8 mouse cellular contexts compared by ENCODE assay signal in the genomic region with DNA sequence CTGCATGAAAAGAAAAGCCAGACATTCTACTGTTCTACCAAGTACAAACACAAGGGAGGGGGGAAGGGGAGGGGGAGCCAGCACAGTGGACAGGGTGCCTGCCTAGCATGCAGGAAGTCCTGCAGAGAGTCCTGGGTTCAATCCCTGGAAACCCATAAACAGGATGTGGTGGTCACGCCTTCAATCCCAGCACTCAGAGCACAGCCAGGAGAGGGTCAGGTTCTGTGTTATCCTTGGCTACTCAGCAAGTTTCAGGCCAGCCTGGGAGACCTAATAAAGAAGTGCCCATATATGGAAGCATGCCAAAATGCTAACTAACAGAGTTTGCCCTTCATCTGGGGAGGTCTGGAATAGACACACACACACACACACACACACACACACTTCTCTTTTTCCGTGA. TPM values are rescaled to one million over a fixed set of nuclear protein-coding genes. Genes with fewer than 3 reads are reported as not detected.
DNase-seq lines count a peak whose midpoint lies in the region; ATAC-seq and TF ChIP-seq lines count a peak whose summit lies in the region.

No protein-coding gene starts in this region.

- 0 out of 2 replicates have a peak, but pooled peaks have one; percentile 22 for ATAC-seq in heart, embryonic 13.5 days (ENCODE audit: extremely low read depth, insufficient number of reproducible peaks, low FRiP score, low TSS enrichment)

- H3K27me3 ChIP-seq in heart, embryonic 13.5 days (replicated peaks), result no peaks in the 10 kb centered on the region

- H3K4me1 ChIP-seq in bone marrow, adult 2 months (ENCODE audit: control insufficient read depth, insufficient read depth, low read length), result peaks cover 24% of the 10 kb centered on the region
- H3K4me1 ChIP-seq in heart, embryonic 13.5 days, result peaks cover 97% of the 10 kb centered on the region

- TF ChIP-seq POLR2A in bone marrow, adult 2 months (IDR thresholded peaks at IDR 0.05; ENCODE audit: borderline replicate concordance, control insufficient read depth, low read depth, low read length), result no peak

- 8% methylated on average over 2 of the region's 2 CpGs for WGBS in bone marrow, adult 2 months
- 20% methylated on average over 2 of the region's 2 CpGs for WGBS in heart, embryonic 13.5 days

- H3K4me3 ChIP-seq in bone marrow, adult 2 months (replicated peaks; ENCODE audit: control insufficient read depth, low read depth, low read length), result no peak overlapping the region
- no peak overlapping the region for H3K4me3 ChIP-seq in heart, embryonic 13.5 days

- H3K9ac ChIP-seq in heart, embryonic 13.5 days, result peak overlapping the region; percentile 71

- intact Hi-C loops in left cerebral cortex, postnatal 36 days (cut with DNase I), result loop anchor here (5.0 kb wide), 1 partner anchor 43 kb away; no protein-coding TSS in a partner anchor

- no peaks in the 10 kb centered on the region for H3K9me3 ChIP-seq in heart, embryonic 13.5 days

- no peak for TF ChIP-seq CTCF in bone marrow, adult 2 months (IDR thresholded peaks at IDR 0.05; ENCODE audit: control insufficient read depth, insufficient read depth, low read length)

- H3K27ac ChIP-seq in bone marrow, adult 2 months (ENCODE audit: control insufficient read depth, insufficient read depth, low read depth, low read length, poor library complexity), result peak overlapping the region; percentile 58; the same call in 1 of the 2 replicates
- peak overlapping the region; percentile 99 for H3K27ac ChIP-seq in heart, embryonic 13.5 days (replicated peaks)

- H3K4me2 ChIP-seq in heart, embryonic 13.5 days, result peak overlapping the region; percentile 62

- peak; percentile 94 for DNase-seq in 416B (ENCODE audit: low read depth)
- DNase-seq in kidney, postnatal 25 days, result peak; percentile 60 to 81
- DNase-seq in naive thymus-derived CD4-positive, alpha-beta T cell, adult 2 months (ENCODE audit: low read depth), result peak; percentile 49
- DNase-seq in left cerebral cortex, postnatal 36 days (ENCODE audit: low spot score in 2 of 2), result no peak
- no peak for DNase-seq in urinary bladder, adult 18-20 months (ENCODE audit: low spot score in 2 of 2)
- no peak for DNase-seq in cerebellum, postnatal 4 days (ENCODE audit: low spot score in 2 of 2)

- 0 out of 2 replicates have a peak, but pooled peaks cover under 1% of the 10 kb centered on the region for H3K36me3 ChIP-seq in heart, embryonic 13.5 days

RNA-seq across cellular contexts. Expression of gene Rassf3, which starts 47.1 kb away (rescaled TPM):
- polyA plus RNA-seq in bone marrow, adult 2 months (2011; ENCODE audit: insufficient read depth, insufficient read length, low replicate concordance, missing spikeins), result 18.8 and 41.2 TPM in 2 replicates
- polyA plus RNA-seq in heart, embryonic 13.5 days (2015; fragmentation: Nextera tagmentation; extraction: Ambion mirVana), result 15.2 and 19.2 TPM in 2 replicates
- total RNA-seq in left cerebral cortex, postnatal 36 days (2021), result 10 to 100 TPM; 30.8 to 47.3 TPM

Comparison
In these comparisons a context has a peak if more than half of its experiments do, and no peak if none do; other contexts are left out.
1. DNase-seq: peak in 416B (single experiment), kidney, postnatal 25 days (2 of 2) and naive thymus-derived CD4-positive, alpha-beta T cell, adult 2 months (single experiment); none in left cerebral cortex, postnatal 36 days (0 of 2), urinary bladder, adult 18-20 months (0 of 2) and cerebellum, postnatal 4 days (0 of 2).